Comparison of ENCODE assay signal across 8 mouse cellular contexts in genomic region chr9:98538713-98539360, GRCm38 (mm10). TPM values are rescaled to one million over a fixed set of nuclear protein-coding genes. Genes with fewer than 3 reads are reported as not detected.
DNase-seq lines count a peak whose midpoint lies in the region; ATAC-seq lines count a peak whose summit lies in the region.

No protein-coding gene starts in this region.

- H3K27ac ChIP-seq in embryonic facial prominence, embryonic 12.5 days, result no peak overlapping the region
- no peak overlapping the region for H3K27ac ChIP-seq in limb, embryonic 12.5 days
- no peak overlapping the region for H3K27ac ChIP-seq in midbrain, embryonic 15.5 days
- H3K27ac ChIP-seq in stomach, embryonic 14.5 days (ENCODE audit: low read length), result no peak overlapping the region

- H3K9me3 ChIP-seq in embryonic facial prominence, embryonic 12.5 days, result no peaks in the 10 kb centered on the region
- no peaks in the 10 kb centered on the region for H3K9me3 ChIP-seq in limb, embryonic 12.5 days
- H3K9me3 ChIP-seq in midbrain, embryonic 15.5 days, result no peaks in the 10 kb centered on the region
- H3K9me3 ChIP-seq in stomach, embryonic 14.5 days (ENCODE audit: control insufficient read depth, low read depth, low read length), result no peaks in the 10 kb centered on the region

- ATAC-seq in embryonic facial prominence, embryonic 12.5 days (ENCODE audit: insufficient number of reproducible peaks, insufficient read depth, low FRiP score, low TSS enrichment), result no peak
- ATAC-seq in limb, embryonic 12.5 days (ENCODE audit: insufficient number of reproducible peaks, insufficient read depth, low FRiP score, low TSS enrichment, low read depth), result no peak
- peak; percentile 87 for ATAC-seq in midbrain, embryonic 15.5 days (replicated peaks)
- peak; percentile 18; the same call in 1 of the 2 replicates for ATAC-seq in stomach, embryonic 14.5 days (ENCODE audit: insufficient number of reproducible peaks, insufficient read depth, low FRiP score, low read depth)

- H3K36me3 ChIP-seq in embryonic facial prominence, embryonic 12.5 days, result no peaks in the 10 kb centered on the region
- H3K36me3 ChIP-seq in limb, embryonic 12.5 days, result no peaks in the 10 kb centered on the region
- H3K36me3 ChIP-seq in midbrain, embryonic 15.5 days (replicated peaks), result no peaks in the 10 kb centered on the region
- no peaks in the 10 kb centered on the region for H3K36me3 ChIP-seq in stomach, embryonic 14.5 days (ENCODE audit: control insufficient read depth, insufficient read depth, low read length)

- 0 out of 2 replicates have a peak overlapping the region, but pooled peaks have one; percentile 15 for H3K9ac ChIP-seq in embryonic facial prominence, embryonic 12.5 days
- H3K9ac ChIP-seq in limb, embryonic 12.5 days (replicated peaks), result no peak overlapping the region
- no peak overlapping the region for H3K9ac ChIP-seq in midbrain, embryonic 15.5 days
- H3K9ac ChIP-seq in stomach, embryonic 14.5 days (replicated peaks; ENCODE audit: low read depth, low read length), result no peak overlapping the region

- WGBS in embryonic facial prominence, embryonic 12.5 days, result 7% methylated on average over 13 of the region's 13 CpGs
- whole genome bisulfite sequencing in limb, embryonic 12.5 days, result 5% methylated on average over 13 of the region's 13 CpGs
- WGBS in midbrain, embryonic 15.5 days, result 4% methylated on average over 13 of the region's 13 CpGs
- 5% methylated on average over 13 of the region's 13 CpGs for WGBS in stomach, embryonic 14.5 days

- DNase-seq in 416B (ENCODE audit: low read depth), result peak; percentile 80
- peak; percentile 37 for DNase-seq in adrenal gland, postnatal 25 days
- peak; percentile 26 to 59 for DNase-seq in heart, adult 9 months (ENCODE audit: low spot score in 2 of 2)
- peak; percentile 74 for DNase-seq in kidney, adult 9 months

- H3K4me1 ChIP-seq in embryonic facial prominence, embryonic 12.5 days, result no peaks in the 10 kb centered on the region
- H3K4me1 ChIP-seq in limb, embryonic 12.5 days (replicated peaks), result no peaks in the 10 kb centered on the region
- peaks cover 8% of the 10 kb centered on the region; the same call in 1 of the 2 replicates for H3K4me1 ChIP-seq in midbrain, embryonic 15.5 days
- H3K4me1 ChIP-seq in stomach, embryonic 14.5 days (ENCODE audit: control insufficient read depth, insufficient read depth, low read length), result no peaks in the 10 kb centered on the region

- H3K4me2 ChIP-seq in embryonic facial prominence, embryonic 12.5 days (replicated peaks), result peak overlapping the region; percentile 34
- H3K4me2 ChIP-seq in limb, embryonic 12.5 days, result peak overlapping the region; percentile 37
- H3K4me2 ChIP-seq in midbrain, embryonic 15.5 days, result peak overlapping the region; percentile 38
- H3K4me2 ChIP-seq in stomach, embryonic 14.5 days (replicated peaks; ENCODE audit: low read depth, low read length), result peak overlapping the region; percentile 31

- no peak overlapping the region for H3K4me3 ChIP-seq in embryonic facial prominence, embryonic 12.5 days
- no peak overlapping the region for H3K4me3 ChIP-seq in limb, embryonic 12.5 days (replicated peaks)
- H3K4me3 ChIP-seq in midbrain, embryonic 15.5 days, result no peak overlapping the region
- H3K4me3 ChIP-seq in stomach, embryonic 14.5 days (ENCODE audit: low read depth, low read length), result no peak overlapping the region

- no peaks in the 10 kb centered on the region for H3K27me3 ChIP-seq in embryonic facial prominence, embryonic 12.5 days
- H3K27me3 ChIP-seq in limb, embryonic 12.5 days, result peaks cover 8% of the 10 kb centered on the region; the same call in 1 of the 2 replicates
- H3K27me3 ChIP-seq in midbrain, embryonic 15.5 days (replicated peaks), result no peaks in the 10 kb centered on the region
- no peaks in the 10 kb centered on the region for H3K27me3 ChIP-seq in stomach, embryonic 14.5 days (ENCODE audit: control insufficient read depth, insufficient read depth, low read length)

RNA-seq across cellular contexts. Expression of gene Copb2, which starts 24.7 kb away (rescaled TPM):
- 112 and 124 TPM in 2 replicates for total RNA-seq in adrenal gland, postnatal 25 days (2021)
- polyA plus RNA-seq in embryonic facial prominence, embryonic 12.5 days (2016; fragmentation: Nextera tagmentation; extraction: Ambion mirVana), result 177 and 181 TPM in 2 replicates
- 183 and 186 TPM in 2 replicates for polyA plus RNA-seq in limb, embryonic 12.5 days (2016; fragmentation: Nextera tagmentation; extraction: Ambion mirVana)
- 123 and 125 TPM in 2 replicates for polyA plus RNA-seq in midbrain, embryonic 15.5 days (2015; fragmentation: Nextera tagmentation; extraction: Ambion mirVana)
- 161 and 176 TPM in 2 replicates for polyA plus RNA-seq in stomach, embryonic 14.5 days (2014; fragmentation: Nextera tagmentation; extraction: Ambion mirVana)

RNA-seq across cellular contexts. Expression of gene Rbp2, which starts 52.9 kb away (rescaled TPM):
- not detected in 2 replicates for total RNA-seq in adrenal gland, postnatal 25 days (2021)
- polyA plus RNA-seq in embryonic facial prominence, embryonic 12.5 days (2016; fragmentation: Nextera tagmentation; extraction: Ambion mirVana), result 0.35 TPM in 1 of 2 replicates, not detected in the other
- not detected in 2 replicates for polyA plus RNA-seq in limb, embryonic 12.5 days (2016; fragmentation: Nextera tagmentation; extraction: Ambion mirVana)
- 0.89 TPM in 1 of 2 replicates, not detected in the other for polyA plus RNA-seq in midbrain, embryonic 15.5 days (2015; fragmentation: Nextera tagmentation; extraction: Ambion mirVana)
- polyA plus RNA-seq in stomach, embryonic 14.5 days (2014; fragmentation: Nextera tagmentation; extraction: Ambion mirVana), result 4.1 and 4.4 TPM in 2 replicates

Comparison
In these comparisons a context has a peak if more than half of its experiments do, and no peak if none do; other contexts are left out.
1. ATAC-seq: peak in midbrain, embryonic 15.5 days (single experiment) and stomach, embryonic 14.5 days (single experiment); none in embryonic facial prominence, embryonic 12.5 days (single experiment) and limb, embryonic 12.5 days (single experiment).
2. Peak in every context shown above with its lines, with median percentiles within 50 percentile points of each other: DNase-seq and H3K4me2 ChIP-seq.